Mouse (Mus musculus) hindbrain, embryonic 11.5 days (tissue): ENCODE data around the gene Gm19965. TPM values are rescaled to one million over a fixed set of nuclear protein-coding genes. Genes with fewer than 3 reads are reported as not detected.

Source experiments
- ATAC-seq: fragments of 200-750 bp; cut with Nextera tagmentation; 2 replicates; pipeline ENCODE4 v1.8.0; 2017; ENCODE audit warnings: mild to moderate bottlenecking, moderate TSS enrichment, moderate library complexity; ENCODE audit not compliant: low FRiP score
- DNase-seq: peaks from one replicate; pipeline ENCODE4 v3.0.0-alpha.2; 2015; ENCODE audit warnings: low spot score
- H3K27ac ChIP-seq: fragments of 300-500 bp; sonication (generic); 2 replicates; pipeline ENCODE4 v1.5.1; 2014; ENCODE audit warnings: mild to moderate bottlenecking, low read depth, low read length
- H3K27me3 ChIP-seq: fragments of 300-500 bp; sonication (generic); 2 replicates; pipeline ENCODE4 v1.6.1; 2014; ENCODE audit warnings: mild to moderate bottlenecking, low read length, moderate library complexity, mixed read lengths; ENCODE audit not compliant: control insufficient read depth, insufficient read depth
- H3K36me3 ChIP-seq: fragments of 300-500 bp; sonication (generic); 2 replicates; pipeline ENCODE4 v1.6.1; 2014; ENCODE audit warnings: mild to moderate bottlenecking, low read length, moderate library complexity, mixed read lengths; ENCODE audit not compliant: control insufficient read depth, insufficient read depth
- H3K4me1 ChIP-seq: fragments of 300-500 bp; sonication (generic); replicated peaks from 2 replicates; pipeline ENCODE4 v1.6.1; 2014; ENCODE audit warnings: low read length, mixed read lengths; ENCODE audit not compliant: control insufficient read depth, insufficient read depth
- H3K4me2 ChIP-seq: fragments of 300-500 bp; sonication (generic); replicated peaks from 2 replicates; pipeline ENCODE4 v1.6.1; 2014; ENCODE audit warnings: mild to moderate bottlenecking, low read depth, low read length
- H3K4me3 ChIP-seq: fragments of 300-500 bp; sonication (generic); 2 replicates; pipeline ENCODE4 v1.5.1; 2014; ENCODE audit warnings: low read depth, low read length
- H3K9ac ChIP-seq: fragments of 300-500 bp; sonication (generic); 2 replicates; pipeline ENCODE4 v1.6.1; 2014; ENCODE audit warnings: low read depth, low read length
- H3K9me3 ChIP-seq: fragments of 300-500 bp; sonication (generic); 2 replicates; pipeline ENCODE4 v1.6.1; 2016; ENCODE audit warnings: low read length; ENCODE audit not compliant: control insufficient read depth
- WGBS: fragments of 180-500 bp; shearing (Covaris S2); extraction: QIAGEN DNeasy Blood & Tissue Kit; methylation state at CpG from one replicate; pipeline ENCODE4 v1.1.7; 2014; 5-methylcytosine and 5-hydroxymethylcytosine counted together
- polyA plus RNA-seq: library from polyadenylated mRNA; unstranded; fragments of >200 nt; fragmentation: Nextera tagmentation; extraction: Ambion mirVana; gene quantifications from 2 replicates; pipeline ENCODE4 v1.2.1, GENCODE M21; 2014

Gene Gm19965
- polyA plus RNA-seq: not detected in 2 replicates

DNA sequence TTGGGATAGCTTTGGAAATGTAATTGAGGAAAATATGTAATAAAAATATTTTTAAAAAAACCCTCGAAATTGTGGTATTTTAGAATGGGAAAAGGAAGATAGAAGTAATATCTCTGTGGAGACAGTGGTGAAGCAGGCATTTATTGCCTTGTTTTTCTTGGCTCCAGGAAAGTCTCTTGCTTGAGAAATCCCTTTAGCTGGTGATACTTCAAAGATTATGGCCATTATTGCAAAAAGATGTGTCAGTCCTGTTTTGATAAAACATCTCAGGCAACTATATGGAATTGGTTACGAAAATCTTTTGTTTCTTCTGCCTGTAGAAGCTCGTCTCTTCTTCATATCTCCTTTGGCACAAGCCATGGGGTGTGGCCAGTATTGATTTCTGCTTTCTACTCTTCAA lies at the start of gene Gm19965:
Gene Gm19965, plus strand, starts transcription at position 301 of the 400 bp plus-strand sequence.
- Histone ChIP-seq H3K4me3 (no peak within 1 kb of the TSS), H3K4me2 (no peak within 1 kb of the TSS), H3K9ac (no peak within 1 kb of the TSS), H3K27me3 (no peaks in the 10 kb centered on the region), H3K27ac (no peak within 1 kb of the TSS), H3K36me3 (no peaks in the 10 kb centered on the region), H3K9me3 (no peaks in the 10 kb centered on the region), H3K4me1 (no peaks in the 10 kb centered on the region)
- DNase-seq (no peak), ATAC-seq (no peak)
- 77% methylated on average over 3 of the region's 3 CpGs for WGBS

DNA sequence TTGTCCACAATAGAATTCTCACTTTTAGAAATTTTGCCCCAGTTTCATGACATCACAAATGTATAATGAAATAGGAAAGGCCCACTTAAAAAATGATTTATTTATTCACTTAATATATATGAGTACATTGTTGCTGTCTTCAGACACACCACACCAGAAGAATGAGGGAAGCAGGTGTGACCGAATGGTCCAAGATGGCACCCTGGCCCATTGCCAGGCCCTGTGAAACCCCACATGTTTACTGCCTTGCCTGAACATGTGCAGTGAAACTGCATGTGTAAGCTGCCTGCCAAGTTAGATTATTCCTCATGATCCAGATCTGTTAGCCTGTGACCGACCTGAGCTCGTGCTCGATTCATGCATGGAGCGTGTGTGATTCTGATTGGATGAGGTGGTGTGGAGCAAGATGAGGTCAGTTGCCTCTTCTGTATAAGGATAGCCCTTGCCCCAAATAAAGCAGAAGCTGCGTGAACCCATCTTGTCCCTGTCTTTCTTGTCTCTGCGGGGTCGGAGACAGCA lies 20.3 kb upstream of the Gm19965 start:
- Histone ChIP-seq H3K27ac (no peak overlapping the region), H3K9me3 (no peaks in the 10 kb centered on the region), H3K4me3 (no peak overlapping the region), H3K27me3 (no peaks in the 10 kb centered on the region), H3K4me1 (no peaks in the 10 kb centered on the region), H3K4me2 (no peak overlapping the region), H3K36me3 (no peaks in the 10 kb centered on the region), H3K9ac (no peak overlapping the region)
- ATAC-seq: no peak
- DNase-seq: no peak
- WGBS: 93% methylated on average over 8 of the region's 8 CpGs
